Mouse (Mus musculus): Measurements from ENCODE around the gene Ntf5. TPM values are rescaled to one million over a fixed set of nuclear protein-coding genes. Genes with fewer than 3 reads are reported as not detected.
A peak's percentile ranks its signal among the peaks of the same experiment; 100 is the strongest.

The Ntf5 gene
- polyA plus RNA-seq, 1 experiment, result 3.0 TPM

GRCm38 (mm10) chr7:45434203-45435015 is 20.9 kb downstream of the Ntf5 start, which contains the start of gene Gys1:
Gys1 (plus strand) TSS chr7:45434844.
- Histone ChIP-seq H3K4me1 (replicated peaks; ENCODE audit: control insufficient read depth, insufficient read depth, low read length) (peaks cover 22% of the 10 kb centered on the region), H3K27me3 (ENCODE audit: control insufficient read depth, insufficient read depth, low read length) (no peaks in the 10 kb centered on the region), H3K4me3 (ENCODE audit: control insufficient read depth, insufficient read depth, low read length) (peak within 1 kb of the TSS; percentile 74), H3K36me3 (ENCODE audit: control insufficient read depth, insufficient read depth, low read length) (peaks cover under 1% of the 10 kb centered on the region; the same call in 1 of the 2 replicates), H3K27ac (ENCODE audit: control insufficient read depth, insufficient read depth, low read length) (peak within 1 kb of the TSS; percentile 77; the same call in 1 of the 2 replicates)
- peak; percentile 100 for DNase-seq
- peak; percentile 97 for TF ChIP-seq CTCF (IDR thresholded peaks at IDR 0.05; ENCODE audit: borderline replicate concordance, control insufficient read depth, extremely low read depth, insufficient read depth, low read length, poor library complexity)
- TF ChIP-seq POLR2A (IDR thresholded peaks at IDR 0.05; ENCODE audit: control insufficient read depth, extremely low read depth, insufficient read depth, low read length, poor library complexity), result peak; percentile 16
- WGBS, result under 1% methylated on average over 45 of the region's 45 CpGs

- Histone ChIP-seq H3K4me1 (replicated peaks; ENCODE audit: control insufficient read depth, insufficient read depth, low read length) (peaks cover 22% of the 10 kb centered on the region), H3K27ac (ENCODE audit: control insufficient read depth, insufficient read depth, low read length) (no peak overlapping the region), H3K36me3 (ENCODE audit: control insufficient read depth, insufficient read depth, low read length) (no peaks in the 10 kb centered on the region), H3K27me3 (ENCODE audit: control insufficient read depth, insufficient read depth, low read length) (no peaks in the 10 kb centered on the region), H3K4me3 (ENCODE audit: control insufficient read depth, insufficient read depth, low read length) (peak overlapping the region; percentile 53)
- 6% methylated on average over 16 of the region's 16 CpGs for WGBS
- TF ChIP-seq POLR2A (IDR thresholded peaks at IDR 0.05; ENCODE audit: control insufficient read depth, extremely low read depth, insufficient read depth, low read length, poor library complexity), result no peak
- no peak for TF ChIP-seq CTCF (IDR thresholded peaks at IDR 0.05; ENCODE audit: borderline replicate concordance, control insufficient read depth, extremely low read depth, insufficient read depth, low read length, poor library complexity)
- no peak for DNase-seq
Measured at GRCm38 (mm10) chr7:45435038-45435437, 21.5 kb downstream of the Ntf5 start.

- no peaks in the 10 kb centered on the region for H3K36me3 ChIP-seq (ENCODE audit: control insufficient read depth, insufficient read depth, low read length)
- no peaks in the 10 kb centered on the region for H3K27me3 ChIP-seq (ENCODE audit: control insufficient read depth, insufficient read depth, low read length)
- DNase-seq, result no peak
- WGBS, result 95% methylated on average over 5 of the region's 5 CpGs
- peaks cover 22% of the 10 kb centered on the region for H3K4me1 ChIP-seq (replicated peaks; ENCODE audit: control insufficient read depth, insufficient read depth, low read length)
- no peak overlapping the region for H3K27ac ChIP-seq (ENCODE audit: control insufficient read depth, insufficient read depth, low read length)
- TF ChIP-seq POLR2A (IDR thresholded peaks at IDR 0.05; ENCODE audit: control insufficient read depth, extremely low read depth, insufficient read depth, low read length, poor library complexity) (no peak), CTCF (IDR thresholded peaks at IDR 0.05; ENCODE audit: borderline replicate concordance, control insufficient read depth, extremely low read depth, insufficient read depth, low read length, poor library complexity) (no peak)
- H3K4me3 ChIP-seq (ENCODE audit: control insufficient read depth, insufficient read depth, low read length), result no peak overlapping the region
Measured at GRCm38 (mm10) chr7:45436444-45436843, 22.9 kb downstream of the Ntf5 start.

- Histone ChIP-seq H3K27ac (ENCODE audit: control insufficient read depth, insufficient read depth, low read length) (no peak overlapping the region), H3K4me3 (ENCODE audit: control insufficient read depth, insufficient read depth, low read length) (no peak overlapping the region), H3K27me3 (ENCODE audit: control insufficient read depth, insufficient read depth, low read length) (no peaks in the 10 kb centered on the region), H3K4me1 (replicated peaks; ENCODE audit: control insufficient read depth, insufficient read depth, low read length) (peaks cover 22% of the 10 kb centered on the region), H3K36me3 (ENCODE audit: control insufficient read depth, insufficient read depth, low read length) (no peaks in the 10 kb centered on the region)
- 91% methylated on average over 6 of the region's 6 CpGs for WGBS
- TF ChIP-seq CTCF (IDR thresholded peaks at IDR 0.05; ENCODE audit: borderline replicate concordance, control insufficient read depth, extremely low read depth, insufficient read depth, low read length, poor library complexity) (no peak), POLR2A (IDR thresholded peaks at IDR 0.05; ENCODE audit: control insufficient read depth, extremely low read depth, insufficient read depth, low read length, poor library complexity) (no peak)
- no peak for DNase-seq
Measured at GRCm38 (mm10) chr7:45437046-45437445, 23.6 kb downstream of the Ntf5 start.

- Histone ChIP-seq H3K36me3 (ENCODE audit: control insufficient read depth, insufficient read depth, low read length) (no peaks in the 10 kb centered on the region), H3K4me1 (replicated peaks; ENCODE audit: control insufficient read depth, insufficient read depth, low read length) (peaks cover 22% of the 10 kb centered on the region), H3K4me3 (ENCODE audit: control insufficient read depth, insufficient read depth, low read length) (no peak within 1 kb of the TSS), H3K27me3 (ENCODE audit: control insufficient read depth, insufficient read depth, low read length) (no peaks in the 10 kb centered on the region), H3K27ac (ENCODE audit: control insufficient read depth, insufficient read depth, low read length) (no peak within 1 kb of the TSS)
- no peak for TF ChIP-seq CTCF (IDR thresholded peaks at IDR 0.05; ENCODE audit: borderline replicate concordance, control insufficient read depth, extremely low read depth, insufficient read depth, low read length, poor library complexity)
- TF ChIP-seq POLR2A (IDR thresholded peaks at IDR 0.05; ENCODE audit: control insufficient read depth, extremely low read depth, insufficient read depth, low read length, poor library complexity), result no peak
- no peak for DNase-seq
- 76% methylated on average over 19 of the region's 19 CpGs for WGBS
Measured at GRCm38 (mm10) chr7:45437521-45438276, 24.2 kb downstream of the Ntf5 start, which contains the start of gene Ruvbl2. Ruvbl2 (minus strand) TSS chr7:45438096.

All from thymus, adult 2 months (tissue).